Mouse (Mus musculus) left cerebral cortex, adult 18-20 months (tissue): ENCODE data around the gene Atp5l. TPM values are rescaled to one million over a fixed set of nuclear protein-coding genes. Genes with fewer than 3 reads are reported as not detected.

Source experiments
- DNase-seq, 2 experiments: peaks; one replicate each; pipeline ENCODE4 v3.0.0; 2021 to 2022; ENCODE audit warnings: low spot score in 2 of 2, mixed read lengths in 1 of 2
- total RNA-seq, 2 experiments: library from RNA; stranded (reverse); gene quantifications; 2 replicates each; pipeline ENCODE4 v1.2.3; 2021

The Atp5l gene
- total RNA-seq, 2 experiments from 2014 or later = 316 to 362 TPM

GRCm38 (mm10) chr9:44899716-44900115, 20.8 kb downstream of the Atp5l start:
- no peak for DNase-seq

DNA sequence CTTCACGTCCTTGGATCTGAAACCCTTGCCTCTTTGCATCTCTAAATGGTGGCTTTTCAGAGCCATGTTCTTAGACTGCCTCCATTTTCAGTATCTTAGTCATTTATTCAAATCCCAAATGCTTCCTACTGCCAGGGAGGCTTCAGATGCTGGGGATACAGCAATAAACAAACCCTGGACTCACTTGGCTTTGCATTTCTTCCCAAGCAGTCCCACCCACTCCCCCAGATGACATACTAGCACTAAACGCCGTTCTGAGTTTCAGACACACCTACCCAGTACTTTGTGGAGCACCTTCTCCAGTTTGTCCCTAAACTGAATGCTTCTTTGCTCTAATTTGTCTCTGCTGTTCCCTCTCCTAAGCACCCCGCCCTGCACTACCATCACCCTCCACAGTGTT, 23.5 kb downstream of the Atp5l start:
- DNase-seq = peak; percentile 11 to 23

DNA sequence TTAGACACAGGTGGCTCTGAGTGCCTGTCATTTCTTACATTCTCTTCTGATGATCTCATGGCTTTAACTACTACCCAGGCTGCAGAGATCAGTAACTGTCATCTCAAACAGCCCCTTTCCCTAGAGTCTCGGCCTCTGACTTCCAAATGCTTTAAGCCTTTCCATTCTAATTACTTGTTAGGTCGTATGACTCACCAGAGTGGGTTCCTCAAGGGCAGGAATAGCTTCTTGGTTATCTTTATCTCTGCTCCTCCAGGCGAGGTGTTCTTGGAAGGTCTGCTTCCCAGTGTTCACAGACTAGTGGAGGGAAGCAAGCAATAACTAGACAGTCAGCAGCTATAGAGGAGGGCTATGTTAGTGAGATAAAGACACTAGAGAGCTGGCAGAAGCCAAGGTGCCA, 27.9 kb downstream of the Atp5l start:
- no peak for DNase-seq

DNA sequence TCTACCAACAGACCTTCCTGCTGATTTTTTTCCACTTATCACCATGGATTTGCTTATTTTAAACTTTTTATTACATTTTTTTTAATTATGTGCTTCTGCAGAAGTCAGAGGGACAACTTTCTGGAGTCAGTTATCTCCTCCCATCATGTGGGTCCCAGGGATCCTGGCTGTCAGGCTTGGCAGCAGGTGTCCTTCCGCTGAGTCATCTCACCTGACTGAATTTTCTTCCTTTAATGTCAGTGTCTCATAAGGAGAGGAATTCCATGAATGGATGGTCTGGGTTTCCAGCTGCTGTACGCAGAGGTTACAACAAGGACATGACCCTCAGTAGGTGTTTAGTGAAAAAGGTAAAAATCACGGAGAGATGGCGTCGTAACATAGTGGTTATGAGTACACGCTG, 29.3 kb downstream of the Atp5l start:
- no peak for DNase-seq

- no peak for DNase-seq
Observed at GRCm38 (mm10) chr9:44890122-44890521, 30.4 kb downstream of the Atp5l start.

- no peak for DNase-seq
Observed at GRCm38 (mm10) chr9:44888114-44888624, 32.4 kb downstream of the Atp5l start.

DNA sequence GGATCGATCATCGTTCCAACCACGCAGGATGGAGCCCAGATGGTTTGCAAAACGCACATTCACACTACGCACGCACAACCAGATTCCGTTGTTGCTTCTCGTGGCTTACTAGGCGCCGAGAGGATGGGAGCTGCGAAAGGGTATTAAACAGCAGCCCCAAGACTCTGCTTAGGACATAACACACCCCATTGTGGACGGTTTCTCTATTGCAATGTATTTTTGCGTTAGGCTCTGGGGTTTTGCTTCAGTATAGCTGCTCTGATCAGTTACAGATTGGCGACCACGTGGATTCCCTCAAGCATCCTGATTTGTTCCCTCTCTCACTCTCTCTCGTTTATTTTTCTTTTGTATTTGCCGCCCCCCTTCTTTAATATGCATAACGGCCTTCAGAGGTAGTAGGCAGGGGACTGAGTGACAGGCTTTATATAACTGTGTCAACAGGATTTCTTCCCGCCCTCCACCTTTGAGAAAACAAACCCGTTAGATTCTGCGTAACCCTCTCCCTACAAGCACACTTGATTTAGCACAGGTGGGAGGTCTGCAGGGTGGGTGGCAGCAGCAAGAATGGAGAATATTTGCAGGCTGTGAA, 37.5 kb downstream of the Atp5l start:
- DNase-seq = peak; percentile 41 to 65

DNA sequence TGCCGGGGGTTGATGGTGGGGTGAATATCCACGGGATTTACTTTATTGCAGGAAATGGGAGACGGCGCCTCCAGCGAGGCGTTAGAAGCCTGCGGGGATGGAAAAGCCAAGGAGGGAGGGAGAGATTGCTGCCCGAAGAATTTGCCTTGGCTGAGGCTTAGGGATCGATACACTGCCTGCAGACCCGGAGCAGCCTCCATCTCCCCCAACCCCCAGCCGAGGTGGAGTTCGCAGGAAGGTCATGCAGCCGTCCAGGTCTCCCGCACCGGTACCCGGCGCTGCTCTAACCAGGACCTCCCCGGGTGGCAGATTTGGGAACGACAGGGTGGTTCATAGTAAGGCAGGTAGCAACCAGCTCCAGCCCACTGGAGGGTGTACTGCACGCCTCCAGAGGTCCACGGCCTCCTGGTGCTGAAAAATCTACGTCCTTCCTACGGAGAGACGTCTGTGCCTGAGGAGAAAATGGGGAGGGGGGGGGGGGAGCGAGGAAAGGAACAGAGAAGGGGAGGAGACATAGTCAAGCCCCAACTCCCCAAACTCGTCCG, 38.0 kb downstream of the Atp5l start:
- peak; percentile 31 to 34 for DNase-seq

- peak; percentile 49 to 69 for DNase-seq
Observed at GRCm38 (mm10) chr9:44881941-44882435, 38.6 kb downstream of the Atp5l start.

DNA sequence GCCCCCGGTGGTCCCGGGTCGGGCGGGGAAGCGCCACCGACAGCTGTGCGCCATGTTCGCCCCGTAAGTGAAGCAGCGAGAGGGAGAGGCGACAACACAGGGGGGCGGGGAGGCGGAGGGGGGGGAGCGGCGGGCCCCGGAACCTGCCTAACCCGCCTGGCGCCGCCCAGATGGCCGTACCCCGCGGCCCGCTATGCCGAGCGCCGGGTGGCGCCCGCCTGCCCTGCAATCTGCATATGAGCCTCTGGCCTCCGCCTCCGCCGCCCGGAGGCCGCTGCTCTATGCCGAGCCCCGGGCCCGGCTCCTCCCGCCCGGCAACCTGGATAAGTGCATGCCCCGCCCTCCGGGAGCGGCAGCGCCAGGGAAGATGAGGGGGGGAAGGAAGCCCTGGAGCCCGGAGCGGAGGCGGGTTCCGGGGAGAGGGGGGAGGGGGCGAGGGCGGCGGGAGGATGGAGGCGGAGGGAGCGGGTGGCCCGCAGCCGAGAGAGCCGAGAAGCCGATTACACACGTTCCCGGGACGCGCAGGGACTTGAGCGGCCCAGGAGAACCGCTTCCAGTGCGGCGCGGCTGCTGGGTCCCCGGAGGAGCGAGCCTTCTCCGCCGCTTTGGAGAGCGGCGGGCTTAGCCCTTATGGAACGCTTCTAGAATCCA, 39.2 kb downstream of the Atp5l start, which contains the start of gene Kmt2a:
Gene Kmt2a (minus strand): TSS at position 76 of the 651 bp plus-strand sequence.
- DNase-seq = peak; percentile 97 to 98

DNA sequence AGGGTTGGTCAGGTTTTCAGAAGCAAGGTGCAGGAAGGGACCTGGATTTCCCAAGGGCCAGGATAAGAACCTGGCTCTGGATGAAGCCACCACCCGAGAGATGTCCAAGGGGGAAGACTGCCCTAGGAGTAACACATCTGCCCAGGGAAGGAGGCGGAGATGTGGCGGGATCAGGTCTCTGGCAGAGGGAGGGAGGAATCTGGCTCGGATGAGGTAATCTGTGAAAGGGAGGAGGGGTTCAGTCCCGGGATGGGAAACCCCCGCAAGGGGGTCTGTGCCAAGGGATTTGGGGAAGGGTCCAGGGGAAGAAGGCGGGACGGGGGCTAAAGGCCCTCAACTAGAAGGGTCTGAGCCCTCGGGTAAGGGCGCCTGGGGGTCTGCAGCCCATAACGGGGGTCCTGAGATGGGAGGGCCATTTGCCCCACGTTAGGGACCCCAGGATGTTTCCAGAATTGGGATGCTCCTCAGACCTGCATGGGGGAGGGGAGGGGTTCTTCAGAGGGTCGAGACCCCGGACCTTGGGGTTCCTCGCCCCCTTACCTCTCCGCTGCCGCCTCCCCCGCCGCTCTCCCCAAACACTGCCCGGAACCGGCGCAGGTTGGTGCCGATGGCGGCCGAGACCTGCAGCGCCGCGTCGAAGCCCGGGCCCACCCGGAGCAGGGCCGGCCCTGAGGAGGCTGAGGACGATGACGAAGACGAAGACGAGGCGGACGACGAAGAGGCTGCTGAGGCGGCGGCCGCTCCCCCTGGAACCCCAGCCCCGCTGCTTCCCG, 40.0 kb downstream of the Atp5l start:
- no peak for DNase-seq

DNA sequence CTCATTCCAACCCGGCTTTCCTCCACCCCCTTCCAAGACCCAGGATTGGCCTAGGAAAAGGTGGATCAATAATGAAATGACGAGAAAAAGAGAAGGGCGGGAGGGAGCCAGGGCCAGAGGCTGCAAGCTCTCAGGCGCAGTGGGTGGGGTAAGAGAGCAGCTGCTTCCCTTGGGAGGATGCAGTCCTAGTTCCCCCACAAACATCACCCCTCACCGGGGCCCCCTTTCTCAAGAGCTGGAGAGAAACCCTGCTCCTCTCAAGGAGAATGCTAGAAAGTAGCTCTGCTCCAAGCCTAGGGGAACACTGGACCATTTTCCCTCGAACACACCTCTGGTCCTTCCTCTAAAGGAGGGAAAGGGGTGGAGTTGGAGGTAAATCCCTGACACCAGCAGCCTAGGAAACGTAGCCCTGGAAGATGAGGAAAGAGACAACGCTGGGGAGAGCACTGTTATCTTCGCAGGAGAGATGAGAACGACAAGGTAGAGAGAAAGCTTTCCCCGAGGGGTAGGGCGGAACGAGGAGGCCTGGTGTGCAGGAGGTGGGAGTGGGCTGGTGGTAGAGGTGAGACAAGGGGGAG, 40.8 kb downstream of the Atp5l start:
- DNase-seq = no peak

GRCm38 (mm10) chr9:44878776-44879500, 41.6 kb downstream of the Atp5l start:
- no peak for DNase-seq

- no peak for DNase-seq
Observed at GRCm38 (mm10) chr9:44877686-44878085, 42.9 kb downstream of the Atp5l start.

DNA sequence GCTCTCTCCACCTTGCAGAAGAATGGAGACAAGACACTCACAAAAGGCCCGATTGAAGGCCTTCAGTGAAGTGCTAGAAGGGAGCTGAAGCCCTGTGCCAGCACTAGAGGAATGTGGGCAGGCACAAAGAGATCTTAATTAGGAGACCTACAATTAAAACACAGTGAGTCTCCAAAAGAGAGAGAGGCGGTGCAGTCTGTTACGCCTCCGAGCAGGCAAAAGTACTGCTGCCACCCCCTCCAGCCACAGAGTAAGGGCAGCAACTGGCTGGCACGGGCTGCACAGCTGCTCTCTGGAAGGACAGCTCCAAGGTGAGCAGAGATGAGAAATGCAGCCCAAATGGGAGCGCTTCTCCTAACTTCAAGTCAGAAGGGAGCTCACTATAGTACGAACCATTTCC, 45.1 kb downstream of the Atp5l start:
- DNase-seq = peak; percentile 28 to 52

- no peak for DNase-seq
Observed at GRCm38 (mm10) chr9:44874198-44874597, 46.3 kb downstream of the Atp5l start.

DNA sequence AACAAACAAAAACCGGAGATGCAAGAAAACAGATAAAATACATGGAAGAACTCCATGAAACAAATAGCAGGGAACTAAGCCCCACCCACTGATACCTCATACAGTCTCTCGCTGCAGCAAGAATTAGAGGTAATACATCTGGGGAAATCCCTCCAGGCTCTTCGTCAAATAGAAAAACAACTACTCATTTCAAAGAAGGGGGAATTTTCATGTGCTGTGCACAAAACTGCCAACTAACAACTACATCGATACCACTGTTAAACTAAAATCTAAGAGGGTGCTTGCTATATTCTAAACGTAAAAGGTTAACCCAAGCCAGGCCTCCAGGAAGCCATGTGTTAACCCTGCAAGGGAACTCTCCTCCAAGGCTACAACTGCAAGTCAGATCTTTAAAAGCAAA, 46.9 kb downstream of the Atp5l start:
- DNase-seq = no peak

GRCm38 (mm10) chr9:44868336-44869094, 52.0 kb downstream of the Atp5l start:
- DNase-seq = no peak

DNA sequence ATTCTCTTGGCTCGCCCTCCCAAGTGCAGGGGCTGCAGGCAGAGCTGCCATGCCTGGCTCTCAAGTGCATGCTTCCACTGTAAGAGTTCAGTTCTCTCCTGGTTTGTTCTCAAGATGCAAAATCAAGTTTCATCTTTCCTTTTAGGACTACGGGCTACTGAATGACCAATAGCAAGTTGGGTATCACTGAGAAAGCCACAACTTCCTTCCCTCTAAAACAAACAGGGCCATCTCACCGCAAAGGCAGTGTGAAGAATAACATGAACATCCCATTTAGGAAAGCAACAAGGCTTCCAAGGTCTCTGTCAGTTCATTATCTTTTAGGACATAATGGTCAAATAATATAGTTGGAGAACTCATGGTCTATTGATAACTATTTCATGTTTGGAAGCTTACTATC, 52.9 kb downstream of the Atp5l start:
- no peak for DNase-seq
